Mouse (Mus musculus): ENCODE measurements around the gene Dnajc14.

DNA sequence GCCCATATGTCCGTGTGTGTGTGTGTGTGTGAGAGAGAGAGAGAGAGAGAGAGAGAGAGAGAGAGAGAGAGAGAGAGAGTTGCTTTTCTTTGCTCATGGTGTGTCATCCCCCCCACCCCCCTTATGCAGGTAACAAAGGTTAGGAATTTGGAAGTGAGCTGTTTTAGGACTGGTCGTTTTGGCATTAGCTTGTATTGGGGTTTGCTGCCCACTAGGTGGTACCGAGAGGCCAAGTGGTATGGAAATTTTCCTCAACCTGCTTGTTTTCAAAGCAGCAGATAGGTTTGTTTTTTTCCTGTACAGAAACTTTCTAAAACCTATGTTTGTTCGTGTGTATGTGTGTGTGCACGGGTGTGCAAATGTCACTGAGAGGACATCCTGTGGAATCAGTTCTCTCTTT lies 30.2 kb upstream of the Dnajc14 start:
- TF ChIP-seq POLR2A (IDR thresholded peaks at IDR 0.05; ENCODE audit: insufficient read depth, low read depth, low read length) (no peak), CTCF (IDR thresholded peaks at IDR 0.05; ENCODE audit: insufficient read depth, low read depth, low read length) (no peak)

Data from olfactory bulb, adult 2 months (tissue).